Mouse (Mus musculus) stomach, postnatal 0 days (tissue): Measurements from ENCODE around the gene Lamtor2. TPM values are rescaled to one million over a fixed set of nuclear protein-coding genes. Genes with fewer than 3 reads are reported as not detected.

Source experiments
- ATAC-seq: fragments of 200-750 bp; cut with Nextera tagmentation; 2 replicates; pipeline ENCODE4 v1.8.0; 2017; ENCODE audit not compliant: low FRiP score, low TSS enrichment
- DNase-seq: peaks from one replicate; pipeline ENCODE4 v3.0.0-alpha.2; 2016; ENCODE audit warnings: low spot score
- H3K27ac ChIP-seq: fragments of 300-500 bp; sonication (generic); replicated peaks from 2 replicates; pipeline ENCODE4 v1.5.1; 2014; ENCODE audit warnings: mild to moderate bottlenecking, control low read depth
- H3K27me3 ChIP-seq: fragments of 300-500 bp; sonication (generic); 2 replicates; pipeline ENCODE4 v1.6.1; 2014; ENCODE audit warnings: low read length; ENCODE audit not compliant: control insufficient read depth, insufficient read depth
- H3K36me3 ChIP-seq: fragments of 300-500 bp; sonication (generic); 2 replicates; pipeline ENCODE4 v1.6.1; 2014; ENCODE audit warnings: low read length, mixed read lengths; ENCODE audit not compliant: control insufficient read depth, insufficient read depth
- H3K4me1 ChIP-seq: fragments of 300-500 bp; sonication (generic); replicated peaks from 2 replicates; pipeline ENCODE4 v1.6.1; 2014; ENCODE audit warnings: antibody characterized with exemption; ENCODE audit not compliant: control insufficient read depth, insufficient read depth
- H3K4me2 ChIP-seq: fragments of 300-500 bp; sonication (generic); replicated peaks from 2 replicates; pipeline ENCODE4 v1.6.1; 2014; ENCODE audit warnings: low read depth, mild to moderate bottlenecking, control low read depth, moderate library complexity
- H3K4me3 ChIP-seq: fragments of 300-500 bp; sonication (generic); 2 replicates; pipeline ENCODE4 v1.5.1; 2014; ENCODE audit warnings: low read depth, low read length, control low read depth
- H3K9ac ChIP-seq: fragments of 300-500 bp; sonication (generic); 2 replicates; pipeline ENCODE4 v1.6.1; 2014; ENCODE audit warnings: mild to moderate bottlenecking, low read length, control low read depth, mixed read lengths
- H3K9me3 ChIP-seq: fragments of 300-500 bp; sonication (generic); 2 replicates; pipeline ENCODE4 v1.6.1; 2016; ENCODE audit warnings: low read length; ENCODE audit not compliant: control insufficient read depth
- CTCF ChIP-seq: IDR thresholded peaks from 2 replicates; pipeline ENCODE4 v1.5.1; 2016; ENCODE audit warnings: antibody characterized with exemption, low read depth, mild to moderate bottlenecking, moderate library complexity
- EP300 ChIP-seq: optimal IDR thresholded peaks from 2 replicates; pipeline ENCODE3; 2016; ENCODE audit warnings: antibody characterized with exemption
- WGBS: fragments of 180-500 bp; shearing (Covaris S2); extraction: QIAGEN DNeasy Blood & Tissue Kit; methylation state at CpG from one replicate; pipeline ENCODE4 v1.1.7; 2014; 5-methylcytosine and 5-hydroxymethylcytosine counted together
- polyA plus RNA-seq: library from polyadenylated mRNA; unstranded; fragments of >200 nt; fragmentation: Nextera tagmentation; extraction: Ambion mirVana; gene quantifications from 2 replicates; pipeline ENCODE4 v1.2.1, GENCODE M21; 2015

Lamtor2 gene
- polyA plus RNA-seq, 1 experiment from 2014 or later: 157 TPM

DNA sequence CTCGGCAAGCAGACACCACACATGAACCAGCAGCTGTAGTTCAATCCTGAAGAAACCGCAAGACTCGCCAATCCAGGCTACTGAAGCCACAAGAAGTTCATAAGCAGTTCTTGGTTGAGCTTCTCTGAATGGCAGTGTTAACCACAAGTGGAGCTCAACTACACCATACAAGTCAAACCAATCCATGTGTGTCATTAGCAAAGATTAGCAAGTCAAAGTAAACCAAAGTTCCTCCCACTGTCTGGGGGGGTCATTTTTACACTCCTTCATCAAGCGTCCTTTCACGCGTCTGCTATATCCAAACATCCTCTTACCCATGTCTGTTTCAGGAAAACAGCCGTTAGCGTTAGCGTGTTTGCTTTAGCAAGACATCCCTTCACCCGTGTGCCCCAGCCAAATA is 17.5 kb upstream of the Lamtor2 start:
- Histone ChIP-seq H3K27me3 (no peaks in the 10 kb centered on the region), H3K9me3 (no peaks in the 10 kb centered on the region), H3K4me2 (no peak overlapping the region), H3K4me1 (no peaks in the 10 kb centered on the region), H3K4me3 (no peak overlapping the region), H3K9ac (no peak overlapping the region), H3K27ac (no peak overlapping the region), H3K36me3 (peaks cover 13% of the 10 kb centered on the region)
- no peak for ATAC-seq
- TF ChIP-seq EP300: no peak
- no peak for TF ChIP-seq CTCF
- WGBS: 90% methylated on average over 10 of the region's 10 CpGs
- DNase-seq: no peak

DNA sequence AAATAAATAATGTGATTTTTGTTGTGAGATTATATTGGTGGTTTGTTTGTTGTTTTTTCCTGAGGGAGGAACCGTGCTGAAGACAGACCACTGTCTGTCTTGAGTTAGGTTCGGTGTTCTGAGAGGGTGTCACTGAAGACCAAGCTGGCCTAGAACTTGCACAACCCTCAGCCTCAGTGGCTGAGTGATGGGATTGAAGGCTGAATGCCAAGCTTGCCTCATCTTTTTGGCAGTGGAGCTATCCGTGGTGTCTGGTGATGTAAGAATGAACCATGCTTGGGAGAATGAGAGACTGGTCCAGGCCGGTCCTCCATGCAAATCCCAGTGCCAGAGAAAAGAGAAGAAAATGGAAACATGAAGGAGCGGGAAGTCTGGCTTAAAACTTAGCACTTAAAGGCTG is 16.8 kb upstream of the Lamtor2 start:
- 89% methylated on average over 5 of the region's 5 CpGs for WGBS

DNA sequence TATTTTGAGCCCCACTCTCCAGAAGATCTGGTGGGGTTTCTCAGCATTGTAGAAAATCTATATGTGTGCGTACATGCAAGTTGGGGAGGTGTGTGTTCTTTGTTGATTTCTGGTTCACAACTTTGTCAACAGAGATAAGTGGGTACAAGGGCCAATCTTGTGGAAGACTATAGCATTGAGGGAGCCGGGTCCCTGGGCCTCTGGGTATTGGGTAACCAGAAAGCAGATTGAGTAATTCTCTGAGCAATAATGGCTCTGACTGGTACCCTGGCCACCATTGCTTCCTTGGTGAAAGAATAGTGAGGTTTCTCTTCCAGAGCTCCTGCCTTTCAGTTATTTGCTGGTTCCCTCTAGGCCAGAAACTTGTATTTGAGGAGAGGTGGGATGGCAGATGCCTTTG is 16.2 kb upstream of the Lamtor2 start:
- H3K9ac ChIP-seq: no peak overlapping the region
- no peaks in the 10 kb centered on the region for H3K9me3 ChIP-seq
- DNase-seq (no peak), ATAC-seq (peak; percentile 16; the same call in 1 of the 2 replicates)
- 82% methylated on average over 2 of the region's 2 CpGs for WGBS
- TF ChIP-seq EP300: no peak
- no peak for TF ChIP-seq CTCF
- H3K4me2 ChIP-seq: no peak overlapping the region
- no peaks in the 10 kb centered on the region for H3K27me3 ChIP-seq
- no peak overlapping the region for H3K4me3 ChIP-seq
- H3K27ac ChIP-seq: no peak overlapping the region
- no peaks in the 10 kb centered on the region for H3K4me1 ChIP-seq
- peaks cover 17% of the 10 kb centered on the region for H3K36me3 ChIP-seq

More for the DNA sequence above, 16.8 kb upstream of the Lamtor2 start:
- Histone ChIP-seq H3K36me3 (peaks cover 13% of the 10 kb centered on the region), H3K9me3 (no peaks in the 10 kb centered on the region), H3K4me2 (no peak overlapping the region), H3K27me3 (no peaks in the 10 kb centered on the region), H3K4me1 (no peaks in the 10 kb centered on the region), H3K9ac (no peak overlapping the region), H3K27ac (no peak overlapping the region), H3K4me3 (no peak overlapping the region)
- ATAC-seq: no peak
- no peak for TF ChIP-seq EP300
- TF ChIP-seq CTCF: no peak
- no peak for DNase-seq

DNA sequence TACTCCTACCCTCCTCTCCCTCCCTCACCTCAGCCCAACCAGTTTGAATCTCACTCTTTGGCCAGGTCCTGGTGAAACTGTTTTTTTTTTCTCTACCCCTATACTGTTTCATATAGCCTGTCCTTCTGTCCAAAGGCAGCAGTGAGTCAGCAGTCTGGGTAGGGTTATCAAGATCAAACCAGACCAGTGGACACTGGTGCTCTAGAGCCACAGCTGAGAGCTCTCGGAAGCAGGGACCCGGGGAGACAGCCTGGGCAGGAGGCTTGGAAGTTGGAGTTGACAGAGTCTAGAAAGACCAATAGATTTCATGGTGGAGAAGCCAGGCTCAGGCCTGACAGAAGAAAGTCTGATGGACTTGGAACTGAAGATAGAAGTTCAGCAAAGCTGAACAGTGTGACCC is 15.7 kb upstream of the Lamtor2 start:
- Histone ChIP-seq H3K4me1 (no peaks in the 10 kb centered on the region), H3K4me2 (no peak overlapping the region), H3K4me3 (no peak overlapping the region), H3K9me3 (no peaks in the 10 kb centered on the region), H3K27ac (no peak overlapping the region), H3K9ac (no peak overlapping the region), H3K36me3 (peaks cover 17% of the 10 kb centered on the region), H3K27me3 (no peaks in the 10 kb centered on the region)
- TF ChIP-seq CTCF: no peak
- TF ChIP-seq EP300: no peak
- no peak for ATAC-seq
- no peak for DNase-seq
- WGBS: 82% methylated on average over 2 of the region's 2 CpGs

DNA sequence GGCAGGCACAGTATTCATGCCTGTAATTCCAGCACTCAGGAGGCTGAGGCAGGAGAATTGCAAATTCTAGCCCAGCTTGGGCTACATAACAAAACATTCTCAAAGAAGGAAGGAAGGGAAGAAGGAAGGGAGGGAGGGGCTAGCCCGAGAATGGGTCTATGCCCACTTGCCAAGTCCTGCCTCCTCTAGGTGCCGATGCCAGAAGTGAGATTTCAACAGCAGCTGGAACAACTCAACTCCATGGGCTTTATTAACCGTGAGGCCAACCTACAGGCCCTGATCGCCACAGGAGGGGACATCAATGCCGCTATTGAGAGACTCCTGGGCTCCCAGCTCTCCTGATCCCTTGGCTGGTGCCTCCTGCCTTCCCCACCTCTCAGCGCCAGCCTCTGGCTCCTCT is 15.0 kb upstream of the Lamtor2 start:
- H3K9ac ChIP-seq: no peak overlapping the region
- no peak overlapping the region for H3K4me3 ChIP-seq
- DNase-seq (no peak), ATAC-seq (no peak)
- no peak overlapping the region for H3K4me2 ChIP-seq
- H3K27me3 ChIP-seq: no peaks in the 10 kb centered on the region
- TF ChIP-seq EP300 (no peak), CTCF (no peak)
- no peaks in the 10 kb centered on the region for H3K9me3 ChIP-seq
- no peaks in the 10 kb centered on the region for H3K4me1 ChIP-seq
- WGBS: 81% methylated on average over 6 of the region's 6 CpGs
- H3K27ac ChIP-seq: no peak overlapping the region
- peaks cover 23% of the 10 kb centered on the region for H3K36me3 ChIP-seq

DNA sequence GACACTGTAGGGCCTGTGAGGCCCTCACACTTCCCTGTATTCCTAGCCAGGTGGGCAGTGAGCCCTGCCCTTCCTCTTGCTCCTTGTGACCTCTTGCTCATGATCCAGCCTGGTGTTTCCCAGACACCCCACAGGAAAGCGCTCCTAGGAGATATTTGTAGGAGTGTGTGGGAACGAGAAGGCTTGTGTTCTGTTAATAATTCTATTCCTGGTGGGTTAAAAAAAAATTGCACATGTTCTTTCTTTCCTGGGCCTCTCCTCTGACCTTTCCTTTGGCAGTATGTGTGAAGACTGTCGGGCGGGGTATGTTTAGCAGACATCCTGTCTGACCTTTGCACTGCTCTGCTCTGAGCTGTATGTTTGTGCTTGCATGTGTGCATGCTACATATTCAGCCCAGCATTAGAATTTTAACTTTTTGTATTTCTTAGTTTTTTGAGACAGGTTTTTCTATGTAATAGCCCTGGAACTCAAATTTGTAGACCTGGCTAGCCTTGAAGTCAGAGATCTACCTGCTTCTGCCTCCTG is 13.7 kb upstream of the Lamtor2 start:
- Histone ChIP-seq H3K36me3 (peaks cover 23% of the 10 kb centered on the region), H3K27ac (peak overlapping the region; percentile 8), H3K9ac (no peak overlapping the region), H3K27me3 (no peaks in the 10 kb centered on the region), H3K4me2 (no peak overlapping the region), H3K4me1 (no peaks in the 10 kb centered on the region), H3K9me3 (no peaks in the 10 kb centered on the region), H3K4me3 (no peak overlapping the region)
- ATAC-seq (no peak), DNase-seq (no peak)
- TF ChIP-seq CTCF (no peak), EP300 (no peak)
- WGBS: 80% methylated on average over 4 of the region's 4 CpGs
